Mouse (Mus musculus) liver, adult 2 months (tissue): ENCODE data around the gene Isg15. TPM values are rescaled to one million over a fixed set of nuclear protein-coding genes. Genes with fewer than 3 reads are reported as not detected.
"Not testable (repeated sequence)": the region's sequence is repeated elsewhere in the genome, so short reads cannot be mapped to it uniquely, and the experiment has no call there.

ENCODE experiments used
- DNase-seq: peaks from one replicate; pipeline ENCODE4 v3.0.0-alpha.2; 2011; ENCODE audit warnings: low read depth, low spot score; ENCODE audit errors: extremely low read depth
- H3K27ac ChIP-seq: fragments of 200-500 bp; replicated peaks from 2 replicates; pipeline ENCODE4 v1.5.1; 2012; ENCODE audit warnings: low read depth, mild to moderate bottlenecking, control low read depth, inconsistent platforms, low read length; ENCODE audit not compliant: insufficient read depth
- H3K27me3 ChIP-seq: fragments of 200-500 bp; 2 replicates; pipeline ENCODE4 v1.6.1; 2012; ENCODE audit warnings: mild to moderate bottlenecking, moderate library complexity, low read length, inconsistent platforms; ENCODE audit not compliant: control insufficient read depth, insufficient read depth
- H3K36me3 ChIP-seq: fragments of 200-500 bp; 2 replicates; pipeline ENCODE4 v1.6.1; 2012; ENCODE audit warnings: low read length, inconsistent platforms; ENCODE audit not compliant: control insufficient read depth, insufficient read depth
- H3K4me1 ChIP-seq: fragments of 200-500 bp; 2 replicates; pipeline ENCODE4 v1.6.1; 2011; ENCODE audit warnings: low read length; ENCODE audit not compliant: control insufficient read depth, insufficient read depth
- H3K4me3 ChIP-seq: fragments of 200-500 bp; 2 replicates; pipeline ENCODE4 v1.5.1; 2011; ENCODE audit warnings: low read depth, mild to moderate bottlenecking, control low read depth, low read length, moderate library complexity; ENCODE audit not compliant: insufficient read depth
- H3K79me2 ChIP-seq: fragments of 200-500 bp; 2 replicates; pipeline ENCODE4 v1.6.1; 2012; ENCODE audit warnings: inconsistent platforms, mild to moderate bottlenecking, low read length, moderate library complexity; ENCODE audit not compliant: control insufficient read depth, insufficient read depth
- H3K9ac ChIP-seq: fragments of 200-500 bp; 2 replicates; pipeline ENCODE4 v1.6.1; 2012; ENCODE audit warnings: low read depth, mild to moderate bottlenecking, control low read depth, inconsistent platforms, low read length
- CTCF ChIP-seq: fragments of 200-500 bp; IDR thresholded peaks from 2 replicates; pipeline ENCODE4 v1.5.1; 2011; ENCODE audit warnings: low read depth, low read length, control low read depth
- POLR2A ChIP-seq: fragments of 200-500 bp; IDR thresholded peaks from 2 replicates; pipeline ENCODE4 v1.6.1; 2011; ENCODE audit warnings: low read length, control low read depth; ENCODE audit not compliant: insufficient read depth; ENCODE audit errors: extremely low read depth
- WGBS: fragments of 180-500 bp; shearing (Covaris S2); methylation state at CpG from one replicate; pipeline ENCODE4 v1.1.7; 2018; 5-methylcytosine and 5-hydroxymethylcytosine counted together
- polyA plus RNA-seq: library from polyadenylated mRNA; depleted of rRNA; stranded (reverse); fragments of >200 nt; gene quantifications from 2 replicates; pipeline ENCODE4 v1.2.3, GENCODE M21; 2012; rRNA removed
- total RNA-seq: library from RNA; depleted of rRNA; stranded (reverse); fragments of >200 nt; gene quantifications from 2 replicates; pipeline ENCODE4 v1.2.3, GENCODE M21; 2014; rRNA removed

Isg15 gene
- total and polyA plus RNA-seq, 2 experiments = 20.7 to 44.3 TPM

GRCm38 (mm10) chr4:156166477-156166876 is 34.1 kb downstream of the Isg15 start:
- Histone ChIP-seq H3K27me3 (no peaks in the 10 kb centered on the region), H3K4me3 (no peak overlapping the region), H3K27ac (no peak overlapping the region), H3K79me2 (no peaks in the 10 kb centered on the region), H3K36me3 (peaks cover 2% of the 10 kb centered on the region; the same call in 1 of the 2 replicates), H3K4me1 (0 out of 2 replicates have a peak, but pooled peaks cover 2% of the 10 kb centered on the region), H3K9ac (no peak overlapping the region)
- TF ChIP-seq CTCF (no peak), POLR2A (no peak)
- no peak for DNase-seq
- 90% methylated on average over 9 of the region's 9 CpGs for WGBS

GRCm38 (mm10) chr4:156154771-156155170 is 45.8 kb downstream of the Isg15 start:
- Histone ChIP-seq H3K9ac (no peak overlapping the region), H3K4me1 (no peaks in the 10 kb centered on the region), H3K79me2 (no peaks in the 10 kb centered on the region), H3K27me3 (no peaks in the 10 kb centered on the region), H3K4me3 (no peak overlapping the region), H3K27ac (no peak overlapping the region), H3K36me3 (no peaks in the 10 kb centered on the region)
- TF ChIP-seq CTCF = no peak
- no peak for TF ChIP-seq POLR2A
- DNase-seq = no peak
- 94% methylated on average over 3 of the region's 3 CpGs for WGBS

- H3K4me3 ChIP-seq, H3K27ac ChIP-seq, H3K79me2 ChIP-seq, H3K9ac ChIP-seq, H3K36me3 ChIP-seq, H3K27me3 ChIP-seq, H3K4me1 ChIP-seq: not testable (repeated sequence)
- WGBS = 17% methylated on average over 10 of the region's 10 CpGs
- DNase-seq = peak; percentile 97
Observed at GRCm38 (mm10) chr4:156150887-156151286, 49.7 kb downstream of the Isg15 start.

Other genes starting within 250 kb of the Isg15 start
- gene C1qtnf12, start 238.5 kb downstream of the Isg15 start, total RNA-seq = 1.8 and 2.1 TPM in 2 replicates
- gene C1qtnf12, start 238.5 kb downstream of the Isg15 start, polyA plus RNA-seq = 2.6 and 3.3 TPM in 2 replicates
- gene B3galt6, start 208.2 kb downstream of the Isg15 start, total RNA-seq = 2.8 TPM in 2 replicates
- gene B3galt6, start 208.2 kb downstream of the Isg15 start, polyA plus RNA-seq = 2.5 and 2.6 TPM in 2 replicates
- gene Sdf4, start 207.9 kb downstream of the Isg15 start, total RNA-seq = 141 and 156 TPM in 2 replicates
- 34.9 and 37.2 TPM in 2 replicates for gene Sdf4, start 207.9 kb downstream of the Isg15 start, polyA plus RNA-seq
- gene Tnfrsf4, start 187.0 kb downstream of the Isg15 start, total RNA-seq = 0.65 and 0.67 TPM in 2 replicates
- gene Tnfrsf4, start 187.0 kb downstream of the Isg15 start, polyA plus RNA-seq = 0.83 and 2.5 TPM in 2 replicates
- gene Tnfrsf18, start 174.7 kb downstream of the Isg15 start, total RNA-seq = 0.94 TPM in 1 of 2 replicates, not detected in the other
- 0.41 and 0.81 TPM in 2 replicates for gene Tnfrsf18, start 174.7 kb downstream of the Isg15 start, polyA plus RNA-seq
- 0.37 TPM in 1 of 2 replicates, not detected in the other for gene Ttll10, start 141.4 kb downstream of the Isg15 start, total RNA-seq
- gene Ttll10, start 141.4 kb downstream of the Isg15 start, polyA plus RNA-seq = 0.11 and 0.12 TPM in 2 replicates
- 3.8 and 4.5 TPM in 2 replicates for gene 9430015G10Rik, start 90.8 kb downstream of the Isg15 start, total RNA-seq
- 3.7 and 9.1 TPM in 2 replicates for gene 9430015G10Rik, start 90.8 kb downstream of the Isg15 start, polyA plus RNA-seq
- not detected in 2 replicates for gene Rnf223, start 70.3 kb downstream of the Isg15 start, total RNA-seq
- gene Rnf223, start 70.3 kb downstream of the Isg15 start, polyA plus RNA-seq = 0.17 TPM in 1 of 2 replicates, not detected in the other
- gene Agrn, start 3.3 kb downstream of the Isg15 start, total RNA-seq = 10.4 and 13.8 TPM in 2 replicates
- 20.5 and 33.2 TPM in 2 replicates for gene Agrn, start 3.3 kb downstream of the Isg15 start, polyA plus RNA-seq
- 2.5 and 3.0 TPM in 2 replicates for gene AW011738, start 2.5 kb upstream of the Isg15 start, total RNA-seq
- 1.7 and 3.7 TPM in 2 replicates for gene AW011738, start 2.5 kb upstream of the Isg15 start, polyA plus RNA-seq
- 0.07 and 0.09 TPM in 2 replicates for gene Perm1, start 15.1 kb upstream of the Isg15 start, total RNA-seq
- 0.04 TPM in 1 of 2 replicates, not detected in the other for gene Perm1, start 15.1 kb upstream of the Isg15 start, polyA plus RNA-seq
- gene Plekhn1, start 34.0 kb upstream of the Isg15 start, total RNA-seq = 6.9 TPM in 2 replicates
- gene Plekhn1, start 34.0 kb upstream of the Isg15 start, polyA plus RNA-seq = 12.1 and 18.5 TPM in 2 replicates
- gene Noc2l, start 35.2 kb upstream of the Isg15 start, total RNA-seq = 16.4 and 17.8 TPM in 2 replicates
- gene Noc2l, start 35.2 kb upstream of the Isg15 start, polyA plus RNA-seq = 28.5 and 35.8 TPM in 2 replicates
- gene Samd11, start 54.8 kb upstream of the Isg15 start, total RNA-seq = under 0.01 TPM in 1 of 2 replicates, not detected in the other
- gene Samd11, start 54.8 kb upstream of the Isg15 start, polyA plus RNA-seq = 0.04 TPM in 1 of 2 replicates, not detected in the other
- gene Vmn2r-ps159, start 130.3 kb upstream of the Isg15 start, total RNA-seq = not detected in 2 replicates
- gene Vmn2r-ps159, start 130.3 kb upstream of the Isg15 start, polyA plus RNA-seq = not detected in 2 replicates